Mouse (Mus musculus): ENCODE results near the gene S1pr4.

The S1pr4 gene

GRCm38 (mm10) chr10:81466066-81466465 is 33.9 kb downstream of the S1pr4 start:
- in situ Hi-C loops (cut with MboI; ENCODE audit: low sequenced_read_pairs): no loop called here

GRCm38 (mm10) chr10:81465265-81465645 is 34.7 kb downstream of the S1pr4 start:
- in situ Hi-C loops (cut with MboI; ENCODE audit: low sequenced_read_pairs): no loop called here

- in situ Hi-C loops (cut with MboI; ENCODE audit: low sequenced_read_pairs): no loop called here
Observed at GRCm38 (mm10) chr10:81464405-81465264, 35.3 kb downstream of the S1pr4 start.

- in situ Hi-C loops (cut with MboI; ENCODE audit: low sequenced_read_pairs): no loop called here
Observed at GRCm38 (mm10) chr10:81463531-81463930, 36.4 kb downstream of the S1pr4 start.

- in situ Hi-C loops (cut with MboI; ENCODE audit: low sequenced_read_pairs): no loop called here
Observed at GRCm38 (mm10) chr10:81462917-81463316, 37.0 kb downstream of the S1pr4 start.

- in situ Hi-C loops (cut with MboI; ENCODE audit: low sequenced_read_pairs): no loop called here
Observed at GRCm38 (mm10) chr10:81462415-81462804, 37.5 kb downstream of the S1pr4 start.

GRCm38 (mm10) chr10:81461673-81462414 is 38.1 kb downstream of the S1pr4 start:
- in situ Hi-C loops (cut with MboI; ENCODE audit: low sequenced_read_pairs): no loop called here

- in situ Hi-C loops (cut with MboI; ENCODE audit: low sequenced_read_pairs): no loop called here
Observed at GRCm38 (mm10) chr10:81460951-81461350, 39.0 kb downstream of the S1pr4 start.

- in situ Hi-C loops (cut with MboI; ENCODE audit: low sequenced_read_pairs): no loop called here
Observed at GRCm38 (mm10) chr10:81460471-81460870, 39.5 kb downstream of the S1pr4 start.

GRCm38 (mm10) chr10:81459399-81459798 is 40.5 kb downstream of the S1pr4 start:
- in situ Hi-C loops (cut with MboI; ENCODE audit: low sequenced_read_pairs): no loop called here

GRCm38 (mm10) chr10:81458267-81458666 is 41.7 kb downstream of the S1pr4 start:
- in situ Hi-C loops (cut with MboI; ENCODE audit: low sequenced_read_pairs): no loop called here

- in situ Hi-C loops (cut with MboI; ENCODE audit: low sequenced_read_pairs): no loop called here
Observed at GRCm38 (mm10) chr10:81457624-81458023, 42.3 kb downstream of the S1pr4 start.

- in situ Hi-C loops (cut with MboI; ENCODE audit: low sequenced_read_pairs): no loop called here
Observed at GRCm38 (mm10) chr10:81456983-81457563, 42.9 kb downstream of the S1pr4 start.

- in situ Hi-C loops (cut with MboI; ENCODE audit: low sequenced_read_pairs): no loop called here
Observed at GRCm38 (mm10) chr10:81455181-81455895, 44.6 kb downstream of the S1pr4 start, which contains the start of gene Nfic. Nfic (minus strand) TSS chr10:81455635.

- in situ Hi-C loops (cut with MboI; ENCODE audit: low sequenced_read_pairs): loop anchor here (5.0 kb wide), 1 partner anchor 57 kb away; no protein-coding TSS in a partner anchor
Observed at GRCm38 (mm10) chr10:81454106-81454505, 45.8 kb downstream of the S1pr4 start.

- in situ Hi-C loops (cut with MboI; ENCODE audit: low sequenced_read_pairs): loop anchor here (5.0 kb wide), 1 partner anchor 56 kb away; no protein-coding TSS in a partner anchor
Observed at GRCm38 (mm10) chr10:81452947-81453288, 47.0 kb downstream of the S1pr4 start.

GRCm38 (mm10) chr10:81452237-81452946 is 47.5 kb downstream of the S1pr4 start:
- in situ Hi-C loops (cut with MboI; ENCODE audit: low sequenced_read_pairs): loop anchor here (5.0 kb wide), 1 partner anchor 55 kb away; no protein-coding TSS in a partner anchor

- in situ Hi-C loops (cut with MboI; ENCODE audit: low sequenced_read_pairs): loop anchor here (5.0 kb wide), 1 partner anchor 54 kb away; no protein-coding TSS in a partner anchor
Observed at GRCm38 (mm10) chr10:81451365-81451745, 48.6 kb downstream of the S1pr4 start.

- in situ Hi-C loops (cut with MboI; ENCODE audit: low sequenced_read_pairs): loop anchor here (5.0 kb wide), 1 partner anchor 54 kb away; no protein-coding TSS in a partner anchor
Observed at GRCm38 (mm10) chr10:81450641-81451364, 49.1 kb downstream of the S1pr4 start.
